Mouse (Mus musculus) testis, adult 2 months (tissue): ENCODE measurements around the gene Aldh9a1.

Experiments used
- CTCF ChIP-seq: fragments of 200-500 bp; IDR thresholded peaks from 2 replicates; pipeline ENCODE4 v1.5.1; 2012; ENCODE audit warnings: low read depth, mild to moderate bottlenecking, inconsistent platforms, low read length, moderate library complexity; ENCODE audit not compliant: control insufficient read depth, insufficient read depth, insufficient replicate concordance
- POLR2A ChIP-seq: fragments of 200-500 bp; IDR thresholded peaks from 2 replicates; pipeline ENCODE4 v1.6.1; 2012; ENCODE audit warnings: low read depth, mild to moderate bottlenecking, inconsistent platforms, low read length, moderate library complexity; ENCODE audit not compliant: control insufficient read depth

DNA sequence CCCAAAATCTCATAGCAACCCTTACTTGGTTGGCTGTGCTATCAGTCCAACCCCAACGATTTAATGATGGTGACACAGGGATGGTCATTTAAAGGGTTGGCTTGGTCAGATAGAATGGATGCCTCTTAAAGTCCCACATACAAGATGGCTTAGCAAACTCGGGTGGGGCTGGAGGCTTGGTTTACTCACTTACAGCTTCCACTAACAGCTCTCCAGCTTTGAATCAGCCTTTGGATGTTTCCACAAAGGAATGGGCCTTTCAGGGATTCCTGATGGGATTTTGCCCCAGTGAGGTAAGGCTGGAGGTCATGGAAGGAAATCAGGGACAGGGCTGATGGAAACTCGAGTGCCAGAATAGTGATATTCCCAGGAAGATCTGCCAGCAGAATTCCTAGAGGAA lies 38.0 kb downstream of the Aldh9a1 start:
- TF ChIP-seq POLR2A (no peak), CTCF (no peak)
